Mouse (Mus musculus) skeletal muscle tissue, adult 2 months (tissue): ENCODE results near the gene Anxa6.

Experiments used
- DNase-seq: peaks from one replicate; pipeline ENCODE4 v3.0.0-alpha.2; 2012; ENCODE audit warnings: low read depth, low spot score

The Anxa6 gene

GRCm38 (mm10) chr11:54998708-54999107 is 34.5 kb downstream of the Anxa6 start:
- DNase-seq, result no peak

- DNase-seq, result peak; percentile 62
Measured at GRCm38 (mm10) chr11:54998284-54998683, 35.0 kb downstream of the Anxa6 start.

GRCm38 (mm10) chr11:54996176-54996575 is 37.1 kb downstream of the Anxa6 start:
- no peak for DNase-seq

- no peak for DNase-seq
Measured at GRCm38 (mm10) chr11:54989920-54990319, 43.3 kb downstream of the Anxa6 start.

GRCm38 (mm10) chr11:54988754-54989349 is 44.4 kb downstream of the Anxa6 start:
- no peak for DNase-seq

DNA sequence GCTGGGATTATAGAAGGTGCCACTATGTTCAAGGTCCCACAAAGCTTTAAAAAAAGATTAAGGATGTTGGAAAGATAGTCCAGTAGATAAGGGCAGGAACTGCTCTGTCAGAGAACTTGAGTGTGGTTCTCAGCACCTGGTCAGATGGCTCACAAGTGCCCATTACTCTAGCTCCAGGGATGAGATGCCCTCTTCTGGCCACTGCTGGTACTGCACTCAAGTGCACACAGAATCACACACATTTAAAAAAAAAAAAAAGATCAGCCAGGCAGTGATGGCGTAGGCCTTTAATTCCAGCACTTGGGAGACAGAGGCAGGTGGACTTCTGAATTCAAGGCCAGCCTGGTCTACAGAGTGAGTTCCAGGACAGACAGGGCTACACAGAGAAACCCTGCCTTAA is 45.3 kb downstream of the Anxa6 start:
- DNase-seq, result no peak

- peak; percentile 38 for DNase-seq
Measured at GRCm38 (mm10) chr11:54985086-54985485, 48.2 kb downstream of the Anxa6 start.

- DNase-seq, result no peak
Measured at GRCm38 (mm10) chr11:54984581-54984980, 48.7 kb downstream of the Anxa6 start.

GRCm38 (mm10) chr11:54984085-54984484 is 49.2 kb downstream of the Anxa6 start:
- peak; percentile 65 for DNase-seq

- no peak for DNase-seq
Measured at GRCm38 (mm10) chr11:54982520-54982919, 50.7 kb downstream of the Anxa6 start.

DNA sequence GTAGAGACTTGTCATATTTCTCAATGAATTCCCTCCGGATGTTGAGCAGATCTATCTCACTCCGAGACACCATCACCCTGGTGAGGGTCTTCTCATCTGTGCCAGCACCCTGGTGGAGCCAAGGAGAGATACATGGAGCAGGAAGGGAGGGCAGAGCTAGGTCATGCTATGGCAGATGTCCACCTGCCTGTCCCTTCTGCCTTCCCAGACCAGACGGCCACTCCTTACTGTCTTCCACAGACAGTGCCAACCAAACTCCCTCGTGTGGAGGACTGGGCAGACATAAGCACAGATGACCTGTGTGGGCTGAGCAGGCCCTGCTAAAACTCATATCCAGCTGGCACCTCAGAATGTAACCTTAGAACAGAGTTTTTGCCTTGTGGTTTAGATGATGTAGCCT is 51.6 kb downstream of the Anxa6 start:
- no peak for DNase-seq

GRCm38 (mm10) chr11:54977385-54977937 is 55.8 kb downstream of the Anxa6 start:
- no peak for DNase-seq

DNA sequence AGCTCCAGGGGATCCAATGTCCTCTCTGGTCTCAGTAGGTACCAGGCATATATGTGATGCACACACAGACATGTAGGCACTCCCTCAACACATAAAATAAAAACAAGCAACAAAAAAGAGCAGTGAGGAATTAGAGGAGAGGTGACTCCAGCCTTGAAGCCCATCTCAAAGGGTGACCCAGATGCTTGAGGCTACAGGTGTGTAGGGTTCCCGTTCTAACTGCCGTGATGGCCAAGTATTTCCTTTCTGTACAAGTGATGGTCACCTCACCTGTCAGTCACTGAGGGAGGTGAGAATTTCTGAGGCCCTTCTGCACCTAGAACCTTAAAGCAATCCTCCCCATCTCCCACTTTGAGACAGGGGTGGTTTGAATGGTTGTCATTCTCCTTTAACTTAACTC is 56.9 kb downstream of the Anxa6 start:
- no peak for DNase-seq

GRCm38 (mm10) chr11:54975756-54976155 is 57.5 kb downstream of the Anxa6 start:
- no peak for DNase-seq

GRCm38 (mm10) chr11:54975340-54975739 is 57.9 kb downstream of the Anxa6 start:
- no peak for DNase-seq

DNA sequence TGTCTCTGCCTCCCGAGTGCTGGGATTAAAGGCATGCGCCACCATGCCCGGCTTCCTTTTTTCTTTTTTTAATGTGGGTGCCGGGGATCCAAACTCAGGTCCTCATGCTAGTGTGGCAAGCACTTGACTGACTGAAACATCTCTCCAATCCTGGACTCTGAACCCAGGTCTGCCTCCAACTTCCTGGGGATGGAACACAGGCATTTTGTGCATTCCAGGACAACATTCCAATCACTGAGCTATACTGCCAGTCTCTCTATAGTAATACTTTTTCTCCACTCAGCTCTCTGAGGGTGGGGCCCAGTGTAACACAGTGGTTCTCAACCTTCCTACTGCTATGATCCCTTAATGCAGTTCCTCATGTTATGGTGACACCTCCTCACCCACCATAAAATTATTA is 58.6 kb downstream of the Anxa6 start:
- no peak for DNase-seq

DNA sequence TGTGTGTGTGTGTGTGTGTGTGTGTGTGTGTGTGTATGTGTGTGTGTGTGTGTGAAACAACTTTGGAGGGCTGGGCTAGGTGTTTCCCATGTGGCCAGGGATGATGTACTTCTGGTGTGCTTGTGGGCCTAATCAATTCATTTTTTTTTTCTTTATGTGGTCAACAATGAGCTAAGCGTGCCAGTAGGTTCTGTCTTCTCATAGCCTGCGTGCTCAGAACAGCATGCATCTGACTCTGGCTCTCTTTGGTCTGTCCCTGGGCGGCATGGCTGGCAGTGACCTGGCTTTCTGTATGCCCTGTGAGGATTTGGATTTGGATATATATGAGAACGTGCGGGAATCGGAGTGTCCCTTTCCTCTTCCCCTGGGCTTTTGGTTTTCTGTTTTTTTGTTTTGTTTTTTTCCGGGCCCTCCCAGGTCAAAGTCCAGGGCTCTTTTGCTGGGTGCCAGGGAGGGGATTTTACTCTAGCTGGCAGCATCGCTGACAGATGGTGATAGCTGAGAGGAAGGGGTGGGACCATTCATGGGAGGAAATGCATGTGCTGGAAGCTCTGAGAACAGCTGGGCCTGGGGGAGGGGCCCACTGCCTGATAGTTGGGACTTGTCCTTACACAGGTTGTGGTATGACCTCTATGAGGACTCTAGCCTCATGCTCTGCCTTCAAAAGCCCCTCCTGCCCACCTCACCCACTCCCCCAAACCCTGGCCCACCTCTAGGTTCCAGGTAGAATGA is 59.6 kb downstream of the Anxa6 start:
- no peak for DNase-seq

- no peak for DNase-seq
Measured at GRCm38 (mm10) chr11:54972789-54973188, 60.5 kb downstream of the Anxa6 start.

- DNase-seq, result no peak
Measured at GRCm38 (mm10) chr11:54972049-54972723, 61.1 kb downstream of the Anxa6 start.

GRCm38 (mm10) chr11:54971365-54972048 is 61.7 kb downstream of the Anxa6 start:
- no peak for DNase-seq

DNA sequence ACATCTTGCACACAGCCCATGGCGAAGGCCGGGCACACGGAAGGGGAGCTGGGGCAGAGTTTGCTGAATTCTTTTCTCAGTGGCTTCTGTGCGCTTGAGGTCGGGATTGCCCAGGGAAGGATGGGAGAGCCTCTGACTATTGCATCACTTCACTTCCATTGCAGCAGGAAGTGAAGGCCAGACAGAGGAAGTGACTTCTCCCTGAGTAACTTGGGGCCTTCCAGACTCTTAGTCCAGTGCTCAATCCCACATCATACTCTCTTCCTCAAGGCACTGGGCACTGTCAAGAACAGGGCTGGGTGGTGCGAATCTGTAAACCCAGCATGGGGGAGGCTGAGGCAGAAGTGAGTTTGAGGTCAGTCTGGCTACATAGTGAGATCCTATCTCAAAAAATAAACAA is 68.0 kb downstream of the Anxa6 start:
- no peak for DNase-seq

DNA sequence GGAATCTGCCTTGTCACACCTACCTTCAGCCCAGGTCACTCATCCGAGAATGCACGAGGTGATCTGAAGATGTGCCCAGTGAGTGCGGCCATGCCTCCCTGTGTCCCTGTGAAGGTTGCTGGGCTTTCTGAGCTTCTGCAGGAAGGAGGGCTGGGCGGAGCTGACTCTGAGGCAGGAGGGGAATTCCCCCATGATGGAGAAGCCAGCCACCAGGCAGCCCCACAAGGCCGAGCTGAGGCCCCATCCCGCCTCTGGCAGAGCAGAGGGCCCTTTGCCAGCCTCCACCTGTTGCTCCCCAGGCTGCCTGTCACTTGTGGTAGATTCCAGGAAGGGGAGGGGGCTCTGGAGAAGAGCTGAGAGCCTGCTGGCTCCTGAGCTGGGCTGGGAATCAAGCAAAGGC is 70.4 kb downstream of the Anxa6 start, which contains the start of gene Tnip1:
TSS of gene Tnip1 (minus strand) at position 108 of the 400 bp plus-strand sequence.
- DNase-seq, result no peak
